Mouse (Mus musculus): ENCODE measurements around the gene Kir3dl2.
"Not testable (repeated sequence)": the region's sequence is repeated elsewhere in the genome, so short reads cannot be mapped to it uniquely, and the experiment has no call there.

Kir3dl2 gene

GRCm38 (mm10) chrX:136543956-136544355, at the start of gene Kir3dl2:
Gene Kir3dl2, minus strand, starts transcription at chrX:136544056.
- in situ Hi-C loops (cut with MboI, MseI), result loop anchor here (10.0 kb wide), 1 partner anchor 871 kb away; no protein-coding TSS in a partner anchor

GRCm38 (mm10) chrX:136590897-136591257, 47.0 kb upstream of the Kir3dl2 start:
- in situ Hi-C loops (cut with MboI, MseI), result loop anchor here (10.0 kb wide), 1 partner anchor 234 kb away; the partner anchor contains the start of gene Plp1

- in situ Hi-C loops (cut with MboI, MseI), result loop anchor here (10.0 kb wide), 1 partner anchor 234 kb away; the partner anchor contains the start of gene Plp1
These were observed 46.5 kb upstream of the Kir3dl2 start, which contains the start of gene Tceal3 for GRCm38 (mm10) chrX:136590199-136590896. Gene Tceal3, plus strand, starts transcription at chrX:136590842.

GRCm38 (mm10) chrX:136584617-136585016, 40.8 kb upstream of the Kir3dl2 start:
- in situ Hi-C loops (cut with MboI, MseI), result no loop called here

GRCm38 (mm10) chrX:136569094-136569493, 25.2 kb upstream of the Kir3dl2 start:
- in situ Hi-C loops (cut with MboI, MseI), result not testable (repeated sequence)

- in situ Hi-C loops (cut with MboI, MseI), result loop anchor here (5.0 kb wide), 1 partner anchor 50 kb away; no protein-coding TSS in a partner anchor
These were observed 26.2 kb downstream of the Kir3dl2 start, which contains the start of gene Kir3dl1 for GRCm38 (mm10) chrX:136517699-136518098. Gene Kir3dl1, plus strand, starts transcription at chrX:136517999.

Measured in T-helper 2 cell (primary cell).